Mouse (Mus musculus): ENCODE results near the gene Fbxw13.

DNA sequence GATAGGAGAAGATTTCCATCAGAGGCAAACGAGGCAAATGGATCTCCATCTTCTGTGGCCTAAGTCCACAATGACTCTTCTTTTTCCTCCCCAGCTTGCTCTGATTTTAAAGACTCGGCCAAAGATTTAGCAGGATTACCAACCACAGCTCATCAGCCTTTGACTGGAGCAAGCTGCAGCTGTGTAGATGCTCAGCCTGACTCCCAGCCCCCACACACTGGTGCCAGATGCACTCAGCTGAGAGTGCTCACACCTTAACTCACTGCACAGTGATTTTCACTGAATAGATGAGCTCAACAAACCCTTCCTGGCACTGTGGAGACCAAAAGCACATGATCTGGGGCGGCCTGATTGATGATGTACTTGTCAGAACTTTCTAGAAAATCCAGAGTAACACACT is 33.8 kb downstream of the Fbxw13 start, which contains the start of gene Fbxw21:
- TF ChIP-seq POLR2A (IDR thresholded peaks at IDR 0.05; ENCODE audit: borderline replicate concordance, low read depth, low read length) = no peak
- no peak for TF ChIP-seq CTCF (IDR thresholded peaks at IDR 0.05; ENCODE audit: low read depth, low read length)
